Mouse (Mus musculus) liver, embryonic 14.5 days (tissue): Measurements from ENCODE around the gene Sfmbt2. TPM values are rescaled to one million over a fixed set of nuclear protein-coding genes. Genes with fewer than 3 reads are reported as not detected.

Experiments used
- ATAC-seq: fragments of 200-750 bp; cut with Nextera tagmentation; 2 replicates; pipeline ENCODE4 v1.8.0; 2017; ENCODE audit warnings: moderate number of reproducible peaks, mild to moderate bottlenecking, moderate library complexity; ENCODE audit not compliant: insufficient read depth
- DNase-seq, 3 experiments: peaks; one replicate each; pipeline ENCODE4 v3.0.0-alpha.2; 2012 to 2013; ENCODE audit warnings: low read depth in 3 of 3, low spot score in 3 of 3
- H3K27ac ChIP-seq: fragments of 300-500 bp; sonication (generic); 2 replicates; pipeline ENCODE4 v1.5.1; 2014; ENCODE audit warnings: moderate library complexity, mild to moderate bottlenecking, control low read depth, inconsistent platforms
- H3K27me3 ChIP-seq: fragments of 300-500 bp; sonication (generic); 2 replicates; pipeline ENCODE4 v1.6.1; 2014; ENCODE audit warnings: mild to moderate bottlenecking, low read length, moderate library complexity; ENCODE audit not compliant: control insufficient read depth, insufficient read depth
- H3K36me3 ChIP-seq: fragments of 300-500 bp; sonication (generic); replicated peaks from 2 replicates; pipeline ENCODE4 v1.6.1; 2014; ENCODE audit warnings: low read depth; ENCODE audit not compliant: control insufficient read depth, insufficient read depth
- H3K4me1 ChIP-seq, 2 experiments: fragments of 200-500 bp in 1 of 2; fragments of 300-500 bp in 1 of 2; sonication (generic) in 1 of 2; replicated peaks; 2 replicates each; pipeline ENCODE4 v1.6.1; 2012 to 2014; ENCODE audit warnings: antibody characterized with exemption in 1 of 2, inconsistent platforms in 1 of 2, low read length in 1 of 2; ENCODE audit not compliant: control insufficient read depth in 2 of 2, insufficient read depth in 2 of 2
- H3K4me2 ChIP-seq: fragments of 300-500 bp; sonication (generic); 2 replicates; pipeline ENCODE4 v1.6.1; 2014; ENCODE audit warnings: low read depth, mild to moderate bottlenecking, control low read depth, moderate library complexity
- H3K4me3 ChIP-seq, 2 experiments: fragments of 200-500 bp in 1 of 2; fragments of 300-500 bp in 1 of 2; sonication (generic) in 1 of 2; 2 replicates each; pipeline ENCODE4 v1.5.1; 2012 to 2014; ENCODE audit warnings: low read depth in 2 of 2, low read length in 2 of 2, mild to moderate bottlenecking in 2 of 2, control low read depth in 1 of 2, inconsistent platforms in 1 of 2, moderate library complexity in 1 of 2; ENCODE audit not compliant: insufficient read depth in 1 of 2
- H3K9ac ChIP-seq: fragments of 300-500 bp; sonication (generic); replicated peaks from 2 replicates; pipeline ENCODE4 v1.6.1; 2014; ENCODE audit warnings: mild to moderate bottlenecking, control low read depth, moderate library complexity
- H3K9me3 ChIP-seq: fragments of 300-500 bp; sonication (generic); 2 replicates; pipeline ENCODE4 v1.6.1; 2016; ENCODE audit warnings: low read length, mixed read lengths; ENCODE audit not compliant: control insufficient read depth
- CTCF ChIP-seq: IDR thresholded peaks from 2 replicates; pipeline ENCODE4 v1.5.1; 2016; ENCODE audit warnings: antibody characterized with exemption, low read depth, control low read depth
- EP300 ChIP-seq: IDR thresholded peaks from 2 replicates; pipeline ENCODE4 v1.6.1; 2016; ENCODE audit warnings: antibody characterized with exemption, low read depth
- WGBS: fragments of 180-500 bp; shearing (Covaris S2); extraction: QIAGEN DNeasy Blood & Tissue Kit; methylation state at CpG from one replicate; pipeline ENCODE4 v1.1.7; 2014; ENCODE audit not compliant: insufficient replicate concordance; 5-methylcytosine and 5-hydroxymethylcytosine counted together
- polyA plus RNA-seq, 2 experiments: library from polyadenylated mRNA; depleted of rRNA in 1 of 2; stranded (reverse) in 1 of 2; unstranded in 1 of 2; fragments of >200 nt; fragmentation: Nextera tagmentation in 1 of 2; extraction: Ambion mirVana in 1 of 2; gene quantifications; 2 replicates each; pipeline versions ENCODE4 v1.2.1 to v1.2.3; 2012 to 2014

The Sfmbt2 gene
- polyA plus RNA-seq, 2 experiments: 0.17 to 0.37 TPM

DNA sequence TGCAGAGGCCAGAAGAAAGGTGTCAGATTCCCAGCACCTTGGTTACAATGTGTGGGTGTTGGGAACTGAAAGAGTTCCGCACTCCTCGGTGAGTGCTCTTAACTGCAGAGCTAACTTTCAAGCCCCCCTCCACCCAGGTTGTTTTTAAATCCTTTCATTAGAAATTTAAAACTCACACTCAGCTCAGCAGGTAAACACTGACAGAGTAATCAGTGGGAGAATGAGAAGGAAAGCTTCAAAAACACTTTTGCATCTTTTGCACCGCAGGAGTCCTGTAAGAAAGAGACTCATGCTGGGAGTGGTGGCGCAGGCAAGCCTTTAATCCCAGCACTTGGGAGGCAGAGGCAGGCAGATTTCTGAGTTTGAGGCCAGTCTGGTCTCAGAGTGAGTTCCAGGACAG lies 16.4 kb upstream of the Sfmbt2 start:
- no peak for DNase-seq
- no peak overlapping the region for H3K9ac ChIP-seq
- TF ChIP-seq CTCF: no peak
- no peak for TF ChIP-seq EP300
- no peaks in the 10 kb centered on the region for H3K4me1 ChIP-seq
- H3K36me3 ChIP-seq: no peaks in the 10 kb centered on the region
- WGBS: 65% methylated on average over 4 of the region's 4 CpGs
- no peak for ATAC-seq
- H3K4me3 ChIP-seq: no peak overlapping the region
- H3K4me2 ChIP-seq: no peak overlapping the region
- H3K27me3 ChIP-seq: no peaks in the 10 kb centered on the region
- no peaks in the 10 kb centered on the region for H3K9me3 ChIP-seq
- H3K27ac ChIP-seq: no peak overlapping the region

DNA sequence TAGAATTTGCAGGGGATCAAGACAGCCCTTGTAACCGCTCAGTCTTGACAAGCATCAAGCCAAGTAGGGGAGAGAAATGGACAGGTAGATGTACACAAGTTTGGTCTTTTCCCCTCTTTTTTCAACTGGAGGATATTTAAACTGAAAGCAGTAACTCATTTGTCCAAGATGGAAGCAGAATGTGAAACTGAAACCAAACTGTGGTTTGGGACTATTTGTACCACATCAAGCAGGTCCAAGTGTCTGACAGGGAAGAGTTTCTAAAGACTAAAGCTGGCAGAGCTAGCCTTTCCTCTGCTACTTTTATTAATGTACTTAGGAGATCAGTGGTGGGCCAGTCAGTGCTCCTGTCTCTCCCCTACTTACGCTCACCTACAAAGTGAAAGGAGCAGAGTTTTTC lies 10.4 kb upstream of the Sfmbt2 start:
- ATAC-seq: no peak
- H3K4me3 ChIP-seq: no peak overlapping the region
- H3K27me3 ChIP-seq: no peaks in the 10 kb centered on the region
- no peak overlapping the region for H3K4me2 ChIP-seq
- DNase-seq: no peak
- no peak overlapping the region for H3K27ac ChIP-seq
- H3K36me3 ChIP-seq: no peaks in the 10 kb centered on the region
- no peak overlapping the region for H3K9ac ChIP-seq
- TF ChIP-seq CTCF: no peak
- no peak for TF ChIP-seq EP300
- H3K4me1 ChIP-seq: no peaks in the 10 kb centered on the region
- 59% methylated on average over 2 of the region's 2 CpGs for WGBS
- H3K9me3 ChIP-seq: no peaks in the 10 kb centered on the region

DNA sequence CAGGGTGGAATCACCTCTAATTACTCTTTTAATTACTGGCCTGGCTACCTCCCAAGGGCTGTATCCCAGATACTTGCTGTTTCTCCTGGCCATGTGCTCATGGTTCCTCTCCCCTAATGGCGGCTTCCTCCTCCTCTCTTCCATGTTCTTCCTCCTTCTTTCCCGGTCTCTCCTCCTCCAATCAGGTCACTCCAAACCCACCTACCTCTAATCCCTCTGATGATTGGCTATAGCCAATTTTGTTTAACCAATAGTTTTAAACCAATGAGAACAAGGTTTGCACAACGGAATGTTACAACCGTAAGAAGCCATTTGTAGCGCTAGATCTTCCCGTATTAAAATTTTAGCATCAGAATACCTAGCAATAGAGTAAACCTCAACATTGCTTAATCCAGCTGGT lies 5.2 kb upstream of the Sfmbt2 start:
- Histone ChIP-seq H3K9me3 (no peaks in the 10 kb centered on the region), H3K4me2 (no peak overlapping the region), H3K27ac (no peak overlapping the region), H3K4me1 (no peaks in the 10 kb centered on the region), H3K9ac (no peak overlapping the region), H3K4me3 (no peak overlapping the region), H3K27me3 (peaks cover 22% of the 10 kb centered on the region), H3K36me3 (no peaks in the 10 kb centered on the region)
- no peak for TF ChIP-seq CTCF
- TF ChIP-seq EP300: no peak
- 82% methylated on average over 6 of the region's 6 CpGs for WGBS
- ATAC-seq (no peak), DNase-seq (no peak)

- no peaks in the 10 kb centered on the region for H3K9me3 ChIP-seq
- peaks cover 34% of the 10 kb centered on the region for H3K27me3 ChIP-seq
- H3K27ac ChIP-seq: no peak overlapping the region
- TF ChIP-seq EP300 (no peak), CTCF (peak; percentile 16; the same call in 1 of the 2 replicates)
- H3K9ac ChIP-seq: no peak overlapping the region
- H3K36me3 ChIP-seq: no peaks in the 10 kb centered on the region
- H3K4me3 ChIP-seq: no peak overlapping the region
- H3K4me1 ChIP-seq: no peaks in the 10 kb centered on the region
- ATAC-seq (no peak), DNase-seq (no peak)
- no peak overlapping the region for H3K4me2 ChIP-seq
- 7% methylated on average over 2 of the region's 2 CpGs for WGBS
These were observed 4.0 kb upstream of the Sfmbt2 start for GRCm38 (mm10) chr2:10366284-10366683.

DNA sequence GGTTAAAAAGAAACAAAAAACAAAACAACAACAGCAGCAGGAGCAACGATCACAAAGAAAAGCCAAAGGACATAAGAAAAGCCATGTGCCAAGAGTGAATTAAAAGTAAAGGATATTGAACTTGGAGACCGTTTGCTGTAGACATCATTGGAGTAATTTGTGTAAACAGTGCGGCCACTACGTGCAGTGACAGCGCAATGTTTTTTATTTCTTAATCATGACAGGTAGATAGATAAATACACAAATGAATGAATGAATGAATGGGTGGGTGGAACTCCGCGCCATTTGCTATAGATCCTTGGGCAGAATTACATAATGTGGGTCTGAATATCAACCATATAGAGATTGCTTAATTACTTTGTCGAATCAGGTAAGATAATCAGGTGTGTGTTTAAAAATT lies 634 bp upstream of the Sfmbt2 start:
- Histone ChIP-seq H3K9ac (no peak overlapping the region), H3K4me3 (no peak overlapping the region), H3K9me3 (no peaks in the 10 kb centered on the region), H3K4me1 (peaks cover 0 to 7% of the 10 kb centered on the region in 2 experiments; a peak in 2 of 4 replicates), H3K36me3 (no peaks in the 10 kb centered on the region), H3K4me2 (no peak overlapping the region), H3K27me3 (peaks cover 68% of the 10 kb centered on the region), H3K27ac (no peak overlapping the region)
- DNase-seq: no peak
- 6% methylated on average over 8 of the region's 8 CpGs for WGBS
- TF ChIP-seq EP300: no peak
- no peak for TF ChIP-seq CTCF
- no peak for ATAC-seq
